Mouse (Mus musculus) forebrain, embryonic 13.5 days (tissue): Measurements from ENCODE around the gene Aldh3a2. TPM values are rescaled to one million over a fixed set of nuclear protein-coding genes. Genes with fewer than 3 reads are reported as not detected.
A peak's percentile ranks its signal among the peaks of the same experiment; 100 is the strongest.

Source experiments
- ATAC-seq: fragments of 200-750 bp; cut with Nextera tagmentation; 2 replicates; pipeline ENCODE4 v1.8.0; 2017
- H3K27ac ChIP-seq: fragments of 300-500 bp; sonication (generic); 2 replicates; pipeline ENCODE4 v1.5.1; 2015; ENCODE audit warnings: inconsistent platforms, mild to moderate bottlenecking, moderate library complexity
- H3K27me3 ChIP-seq: fragments of 300-500 bp; sonication (generic); 2 replicates; pipeline ENCODE4 v1.6.1; 2015; ENCODE audit warnings: mild to moderate bottlenecking, inconsistent platforms
- H3K36me3 ChIP-seq: fragments of 300-500 bp; sonication (generic); 2 replicates; pipeline ENCODE4 v1.6.1; 2015; ENCODE audit warnings: mild to moderate bottlenecking, inconsistent platforms; ENCODE audit not compliant: poor library complexity, severe bottlenecking
- H3K4me1 ChIP-seq: fragments of 300-500 bp; sonication (generic); 2 replicates; pipeline ENCODE4 v1.6.1; 2015; ENCODE audit warnings: inconsistent platforms
- H3K4me2 ChIP-seq: fragments of 300-500 bp; sonication (generic); 2 replicates; pipeline ENCODE4 v1.6.1; 2015; ENCODE audit warnings: inconsistent platforms, mild to moderate bottlenecking, moderate library complexity
- H3K4me3 ChIP-seq: fragments of 300-500 bp; sonication (generic); 2 replicates; pipeline ENCODE4 v1.5.1; 2015; ENCODE audit warnings: mild to moderate bottlenecking, inconsistent platforms
- H3K9ac ChIP-seq: fragments of 300-500 bp; sonication (generic); 2 replicates; pipeline ENCODE4 v1.6.1; 2015; ENCODE audit warnings: mild to moderate bottlenecking, inconsistent platforms
- H3K9me3 ChIP-seq: fragments of 300-500 bp; sonication (generic); replicated peaks from 2 replicates; pipeline ENCODE4 v1.6.1; 2016; ENCODE audit warnings: inconsistent platforms
- WGBS: fragments of 180-500 bp; shearing (Covaris S2); methylation state at CpG from one replicate; pipeline ENCODE4 v1.1.7; 2015; 5-methylcytosine and 5-hydroxymethylcytosine counted together
- polyA plus RNA-seq: library from polyadenylated mRNA; unstranded; fragments of >200 nt; fragmentation: Nextera tagmentation; extraction: Ambion mirVana; gene quantifications from 2 replicates; pipeline ENCODE4 v1.2.1, GENCODE M21; 2015

Gene Aldh3a2
- polyA plus RNA-seq, 1 experiment from 2014 or later: 21.0 TPM

DNA sequence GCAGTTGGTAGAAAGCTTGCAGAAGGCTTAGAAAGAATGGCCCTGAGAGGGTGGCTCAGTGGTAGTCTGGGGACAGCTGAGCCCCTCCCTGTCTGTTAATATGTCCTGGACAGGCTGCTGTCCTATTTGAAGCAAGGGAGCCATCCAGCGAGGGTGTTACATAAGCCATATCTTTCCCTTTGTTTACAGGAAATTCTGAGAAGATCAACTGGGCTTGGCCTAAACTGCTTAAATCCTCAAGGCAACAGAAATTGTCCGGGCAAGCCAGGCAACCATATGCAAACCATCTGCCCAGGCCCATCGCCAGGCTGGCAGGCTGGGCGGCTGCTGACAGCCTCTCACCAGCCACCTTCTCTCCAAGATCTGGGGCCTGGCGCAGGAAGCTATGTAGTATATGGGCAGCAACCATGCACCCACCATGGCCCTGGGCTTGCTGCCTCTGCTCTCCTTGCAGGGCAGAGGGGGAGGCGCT is 41.3 kb downstream of the Aldh3a2 start:
- Histone ChIP-seq H3K4me3 (no peak overlapping the region), H3K36me3 (no peaks in the 10 kb centered on the region), H3K9ac (no peak overlapping the region), H3K4me1 (no peaks in the 10 kb centered on the region), H3K4me2 (no peak overlapping the region), H3K27me3 (no peaks in the 10 kb centered on the region), H3K27ac (peak overlapping the region; percentile 17; the same call in 1 of the 2 replicates), H3K9me3 (no peaks in the 10 kb centered on the region)
- WGBS: 89% methylated on average over 6 of the region's 6 CpGs
- peak; percentile 30; the same call in 1 of the 2 replicates for ATAC-seq

DNA sequence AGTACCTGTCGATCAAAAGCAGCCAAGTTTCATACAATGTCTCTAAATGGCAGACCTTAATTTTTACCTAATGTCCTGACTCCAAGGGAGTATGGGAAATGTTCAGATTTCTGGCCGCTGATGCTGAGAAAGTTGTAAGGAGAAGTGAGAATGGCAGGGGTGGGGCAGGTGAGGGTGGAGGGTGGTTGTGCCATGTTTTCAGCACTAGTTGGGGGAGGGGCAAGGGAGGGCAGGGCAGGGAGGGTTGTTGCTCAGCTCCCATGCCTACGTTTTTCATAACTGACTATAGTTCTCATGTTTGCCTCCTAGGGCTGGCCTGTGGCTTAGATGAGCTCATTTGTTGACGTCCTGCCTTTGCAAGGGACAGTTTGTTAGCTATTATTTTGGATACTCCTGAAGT is 41.8 kb downstream of the Aldh3a2 start:
- Histone ChIP-seq H3K36me3 (no peaks in the 10 kb centered on the region), H3K27me3 (no peaks in the 10 kb centered on the region), H3K4me3 (no peak overlapping the region), H3K27ac (peak overlapping the region; percentile 17; the same call in 1 of the 2 replicates), H3K9ac (no peak overlapping the region), H3K4me2 (no peak overlapping the region), H3K4me1 (no peaks in the 10 kb centered on the region), H3K9me3 (no peaks in the 10 kb centered on the region)
- 83% methylated on average over 4 of the region's 4 CpGs for WGBS
- ATAC-seq: no peak

DNA sequence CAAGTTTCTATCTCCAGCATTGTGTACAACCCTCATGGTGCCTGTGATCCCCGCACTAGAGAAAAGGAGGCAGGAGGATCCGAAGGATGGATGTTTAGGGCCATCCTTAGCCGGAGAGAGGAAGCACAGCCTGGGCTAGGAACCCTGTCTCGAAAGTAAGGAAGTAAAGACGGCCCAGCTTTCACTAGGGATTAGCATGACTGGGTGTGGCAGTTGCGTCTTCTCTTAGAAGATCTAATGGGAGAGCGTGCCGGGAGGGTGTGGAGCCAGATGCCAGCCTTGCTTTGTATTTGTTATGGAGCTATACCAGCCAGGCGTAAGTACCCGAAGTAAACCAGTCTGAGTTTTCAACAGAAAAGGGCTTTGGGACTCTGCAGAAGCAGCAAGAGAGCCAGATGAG is 42.4 kb downstream of the Aldh3a2 start:
- 90% methylated on average over 10 of the region's 10 CpGs for WGBS
- Histone ChIP-seq H3K36me3 (no peaks in the 10 kb centered on the region), H3K4me1 (no peaks in the 10 kb centered on the region), H3K9ac (no peak overlapping the region), H3K27me3 (no peaks in the 10 kb centered on the region), H3K4me3 (no peak overlapping the region), H3K27ac (no peak overlapping the region), H3K4me2 (no peak overlapping the region), H3K9me3 (no peaks in the 10 kb centered on the region)
- ATAC-seq: no peak

DNA sequence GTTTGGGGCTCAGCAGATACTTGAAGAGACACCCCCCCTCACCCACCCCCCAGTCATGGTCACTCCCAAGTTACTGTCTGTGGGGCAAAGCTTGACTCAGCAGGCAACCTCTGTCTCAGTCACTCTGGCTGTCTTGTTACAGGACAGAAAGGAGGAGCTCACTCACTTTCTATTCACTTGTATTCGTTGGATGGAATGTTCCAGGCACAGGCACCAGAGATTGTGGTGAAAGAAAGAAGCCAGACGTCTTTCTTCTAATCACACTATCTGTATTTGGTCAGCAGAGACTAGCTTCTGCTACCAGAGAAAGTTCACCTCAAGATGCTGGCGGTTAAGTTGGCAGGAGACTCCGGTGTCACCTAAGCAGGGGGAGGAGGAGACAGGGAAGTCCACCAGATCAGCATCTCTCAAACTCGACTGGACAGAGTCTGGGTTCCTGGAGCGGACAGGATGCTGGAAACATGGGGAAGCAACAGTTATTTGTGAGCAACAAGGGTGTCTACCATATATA is 43.0 kb downstream of the Aldh3a2 start:
- H3K27ac ChIP-seq: no peak overlapping the region
- H3K4me3 ChIP-seq: no peak overlapping the region
- no peak for ATAC-seq
- 75% methylated on average over 6 of the region's 6 CpGs for WGBS
- no peaks in the 10 kb centered on the region for H3K36me3 ChIP-seq
- H3K4me2 ChIP-seq: no peak overlapping the region
- H3K27me3 ChIP-seq: no peaks in the 10 kb centered on the region
- no peaks in the 10 kb centered on the region for H3K9me3 ChIP-seq
- H3K4me1 ChIP-seq: no peaks in the 10 kb centered on the region
- no peak overlapping the region for H3K9ac ChIP-seq

DNA sequence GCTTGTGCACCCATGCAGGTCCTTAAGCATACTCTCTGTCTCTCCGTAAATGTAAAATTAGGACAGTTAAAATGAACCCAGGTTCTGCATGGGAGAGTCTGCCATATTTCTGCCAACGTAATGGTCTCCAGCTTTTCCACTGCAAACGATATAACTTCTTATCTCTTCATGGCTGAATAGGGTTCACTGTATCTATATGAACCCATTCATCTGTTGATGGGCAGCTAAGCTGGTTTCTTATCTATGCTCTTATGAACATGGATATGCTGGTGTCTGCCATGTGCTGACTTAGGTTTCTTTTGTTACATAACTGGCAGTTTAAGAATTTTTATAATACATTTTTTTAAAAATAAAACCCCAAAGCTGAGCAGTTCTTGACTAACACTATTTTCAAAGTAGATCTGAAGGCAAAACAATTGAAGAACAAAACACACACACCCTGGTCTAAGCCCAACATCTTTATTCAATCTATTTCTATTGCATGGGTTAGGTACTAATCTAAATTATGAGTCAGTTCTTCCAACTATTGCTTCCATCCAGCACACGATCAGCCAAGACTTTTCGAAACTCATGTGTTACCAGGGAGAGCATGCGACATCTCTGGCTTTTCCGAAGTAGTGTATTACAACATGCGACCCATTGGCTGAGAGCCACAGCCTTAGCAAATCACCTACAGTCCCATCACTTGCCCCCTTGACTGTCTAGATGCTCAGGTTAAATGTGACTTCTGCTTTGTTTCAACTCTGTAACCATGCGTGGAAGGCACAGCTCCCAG is 44.1 kb downstream of the Aldh3a2 start:
- no peak for ATAC-seq
- H3K4me1 ChIP-seq: no peaks in the 10 kb centered on the region
- H3K4me3 ChIP-seq: no peak overlapping the region
- no peak overlapping the region for H3K9ac ChIP-seq
- no peaks in the 10 kb centered on the region for H3K27me3 ChIP-seq
- no peak overlapping the region for H3K4me2 ChIP-seq
- H3K36me3 ChIP-seq: no peaks in the 10 kb centered on the region
- no peaks in the 10 kb centered on the region for H3K9me3 ChIP-seq
- WGBS: 94% methylated on average over 9 of the region's 9 CpGs
- H3K27ac ChIP-seq: no peak overlapping the region

DNA sequence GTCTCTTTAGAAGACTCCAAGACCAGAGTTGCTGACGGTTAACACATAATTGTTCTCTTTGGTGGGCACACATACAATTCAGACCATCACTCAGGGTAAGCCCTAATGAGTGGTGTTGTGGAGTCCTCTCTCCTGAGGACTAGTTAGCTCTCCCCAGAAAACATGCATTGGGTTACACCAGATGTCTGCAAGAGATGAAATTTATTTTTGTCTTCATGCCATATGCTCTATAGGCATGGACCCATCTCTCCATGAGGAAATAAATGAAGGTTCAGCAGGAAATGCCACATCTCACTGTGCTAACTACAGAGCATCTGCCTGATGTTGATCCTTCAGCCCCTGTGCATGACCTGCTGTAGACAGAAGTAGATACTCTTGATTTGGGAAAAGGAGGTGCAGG is 45.3 kb downstream of the Aldh3a2 start:
- no peak for ATAC-seq
- Histone ChIP-seq H3K9ac (no peak overlapping the region), H3K4me3 (no peak overlapping the region), H3K9me3 (no peaks in the 10 kb centered on the region), H3K4me1 (no peaks in the 10 kb centered on the region), H3K27me3 (no peaks in the 10 kb centered on the region), H3K4me2 (no peak overlapping the region), H3K36me3 (no peaks in the 10 kb centered on the region), H3K27ac (no peak overlapping the region)
- WGBS: 68% methylated on average over 1 of the region's 1 CpGs

DNA sequence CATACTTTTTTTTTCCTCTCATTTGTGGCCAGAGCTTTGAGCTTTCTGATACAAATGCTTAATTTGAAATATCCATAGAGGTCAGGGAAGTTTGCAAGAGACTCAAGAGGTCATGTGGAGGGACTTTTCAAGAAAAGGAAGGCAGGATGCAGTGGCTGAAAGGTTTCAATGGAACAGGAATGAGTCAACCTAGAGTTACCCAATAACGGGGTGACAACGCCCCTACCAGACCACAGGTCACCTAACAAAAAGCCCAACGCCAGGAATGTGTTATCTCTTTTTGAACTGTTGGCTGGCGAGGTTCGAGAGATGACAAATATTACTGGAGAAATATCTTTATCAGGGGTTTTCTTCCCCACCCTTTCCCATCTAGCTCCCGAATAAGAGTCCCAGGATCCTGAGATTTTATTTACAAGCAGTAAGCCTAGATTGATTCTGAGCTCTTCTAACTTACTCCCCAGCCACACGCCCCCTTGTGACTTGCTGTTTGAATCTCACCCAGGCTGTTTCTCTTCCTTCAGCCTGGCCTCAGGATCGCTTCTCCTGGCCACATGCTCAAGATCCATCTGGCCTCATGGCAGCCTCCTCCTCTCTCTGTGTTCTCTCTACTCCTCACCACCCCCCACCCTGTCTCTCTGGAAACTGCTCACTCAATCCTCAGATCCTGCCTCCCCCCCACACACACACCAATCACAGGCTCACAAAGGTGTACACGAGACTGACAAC is 46.9 kb downstream of the Aldh3a2 start:
- Histone ChIP-seq H3K9me3 (no peaks in the 10 kb centered on the region), H3K4me2 (no peak overlapping the region), H3K9ac (no peak overlapping the region), H3K4me3 (no peak overlapping the region), H3K4me1 (no peaks in the 10 kb centered on the region), H3K27me3 (no peaks in the 10 kb centered on the region), H3K36me3 (no peaks in the 10 kb centered on the region), H3K27ac (no peak overlapping the region)
- 72% methylated on average over 9 of the region's 9 CpGs for WGBS
- ATAC-seq: no peak

DNA sequence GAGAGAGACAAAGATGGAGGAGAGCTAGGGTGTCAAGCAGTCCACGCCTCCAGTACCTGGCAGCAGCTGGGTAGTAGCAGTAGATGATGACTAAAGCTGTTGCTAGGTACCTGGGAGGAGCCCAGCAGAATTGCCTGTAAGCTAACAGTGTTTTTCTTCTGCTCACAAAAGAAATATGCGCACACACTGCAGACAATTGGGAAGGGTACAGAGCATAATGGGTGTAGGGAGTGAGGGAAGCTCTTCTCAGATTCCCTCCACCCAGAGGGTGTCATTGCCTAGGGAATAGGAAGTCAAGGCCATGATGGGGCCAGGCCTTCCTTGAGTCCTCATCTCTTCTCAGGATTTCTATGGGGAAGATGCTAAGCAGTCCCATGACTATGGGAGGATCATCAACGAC is 51.3 kb downstream of the Aldh3a2 start:
- no peaks in the 10 kb centered on the region for H3K9me3 ChIP-seq
- H3K27me3 ChIP-seq: 0 out of 2 replicates have a peak, but pooled peaks cover 10% of the 10 kb centered on the region
- ATAC-seq: no peak
- H3K9ac ChIP-seq: no peak overlapping the region
- WGBS: 93% methylated on average over 3 of the region's 3 CpGs
- H3K4me1 ChIP-seq: no peaks in the 10 kb centered on the region
- H3K4me3 ChIP-seq: no peak overlapping the region
- no peak overlapping the region for H3K27ac ChIP-seq
- H3K36me3 ChIP-seq: no peaks in the 10 kb centered on the region
- no peak overlapping the region for H3K4me2 ChIP-seq

DNA sequence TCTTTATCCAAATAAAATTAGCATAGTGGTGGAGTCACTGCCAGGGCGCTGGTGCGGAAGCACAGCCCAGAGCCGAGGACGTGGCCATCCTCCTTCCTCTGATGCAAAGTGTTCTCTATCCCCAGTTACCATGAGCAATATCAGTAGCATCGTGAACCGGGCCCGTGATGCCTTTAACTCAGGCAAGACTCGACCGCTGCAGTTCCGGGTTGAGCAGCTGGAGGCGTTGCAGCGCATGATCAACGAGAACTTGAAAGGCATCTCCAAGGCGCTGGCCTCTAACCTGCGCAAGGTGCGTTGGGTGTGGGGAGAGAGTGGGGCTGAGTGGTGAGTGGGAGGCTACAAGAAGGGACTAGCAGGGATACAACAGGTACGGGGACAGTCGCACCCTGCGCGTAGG is 55.2 kb downstream of the Aldh3a2 start:
- no peaks in the 10 kb centered on the region for H3K36me3 ChIP-seq
- no peak overlapping the region for H3K27ac ChIP-seq
- no peaks in the 10 kb centered on the region for H3K9me3 ChIP-seq
- H3K4me3 ChIP-seq: no peak overlapping the region
- H3K4me1 ChIP-seq: no peaks in the 10 kb centered on the region
- no peak for ATAC-seq
- H3K4me2 ChIP-seq: no peak overlapping the region
- WGBS: 41% methylated on average over 20 of the region's 20 CpGs
- 0 out of 2 replicates have a peak, but pooled peaks cover 10% of the 10 kb centered on the region for H3K27me3 ChIP-seq
- H3K9ac ChIP-seq: no peak overlapping the region

DNA sequence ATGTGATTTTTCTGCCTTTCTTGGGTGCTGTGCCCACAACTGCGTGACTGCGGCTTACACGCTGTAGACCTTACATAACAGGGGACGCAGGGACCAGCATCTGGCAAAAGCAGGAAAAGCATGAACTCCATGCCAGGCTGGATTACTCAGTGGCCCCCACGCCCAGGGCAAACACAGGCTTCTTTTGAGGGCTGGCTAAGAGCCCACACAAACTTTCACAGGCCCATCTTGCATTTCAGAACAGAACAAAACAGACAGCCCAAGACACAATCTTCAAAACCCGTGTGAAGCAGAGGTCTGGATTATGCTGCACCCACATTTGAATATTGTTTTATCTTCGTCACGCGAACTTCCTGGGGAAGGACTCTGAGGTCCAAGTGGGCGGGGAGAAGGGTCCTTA is 58.9 kb downstream of the Aldh3a2 start:
- 82% methylated on average over 10 of the region's 10 CpGs for WGBS
- H3K4me3 ChIP-seq: no peak overlapping the region
- no peak overlapping the region for H3K27ac ChIP-seq
- H3K4me2 ChIP-seq: no peak overlapping the region
- no peaks in the 10 kb centered on the region for H3K4me1 ChIP-seq
- no peaks in the 10 kb centered on the region for H3K36me3 ChIP-seq
- ATAC-seq: no peak
- 0 out of 2 replicates have a peak, but pooled peaks cover 10% of the 10 kb centered on the region for H3K27me3 ChIP-seq
- H3K9ac ChIP-seq: no peak overlapping the region
- no peaks in the 10 kb centered on the region for H3K9me3 ChIP-seq

DNA sequence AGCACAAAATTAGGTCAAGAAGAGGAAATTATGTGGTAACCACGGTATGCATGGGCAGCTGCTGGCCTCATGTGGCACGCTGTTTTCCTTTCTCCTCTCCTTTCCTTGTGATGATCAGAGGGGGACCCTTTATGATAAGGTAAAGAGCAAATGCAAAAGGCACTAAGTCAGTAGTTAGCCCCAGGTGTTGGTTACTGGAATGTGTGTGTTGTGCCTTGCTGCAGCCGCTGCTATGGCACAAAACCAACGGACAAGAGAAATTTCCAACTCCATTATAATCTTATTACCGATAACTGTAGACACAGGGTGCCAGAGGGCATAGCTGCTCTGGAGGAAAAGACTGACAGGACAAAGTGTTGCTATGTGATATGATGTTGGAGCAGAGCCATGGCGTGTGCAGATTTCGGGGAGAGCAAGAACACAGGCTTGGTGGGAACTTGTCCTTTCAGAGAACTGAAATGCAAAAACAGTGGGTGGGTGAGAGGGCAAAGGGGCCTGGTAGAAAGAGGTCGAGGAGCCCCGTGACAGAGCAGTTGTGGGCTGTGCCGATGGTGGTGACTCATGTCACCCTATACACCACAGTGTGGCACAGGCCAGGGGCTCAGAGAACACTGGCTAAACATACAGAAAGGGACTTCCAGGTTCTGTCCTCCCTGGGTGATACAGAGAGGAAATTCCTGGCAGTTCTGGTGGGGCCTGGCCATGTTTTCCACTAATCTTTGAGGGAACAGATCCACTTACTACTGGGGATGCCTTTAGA is 59.6 kb downstream of the Aldh3a2 start, which contains the start of gene Aldh3a1:
Gene Aldh3a1 (plus strand): TSS at position 51 of the 760 bp plus-strand sequence.
- no peak within 1 kb of the TSS for H3K4me2 ChIP-seq
- no peak within 1 kb of the TSS for H3K4me3 ChIP-seq
- H3K27me3 ChIP-seq: 0 out of 2 replicates have a peak, but pooled peaks cover 10% of the 10 kb centered on the region
- no peak within 1 kb of the TSS for H3K9ac ChIP-seq
- no peaks in the 10 kb centered on the region for H3K36me3 ChIP-seq
- H3K4me1 ChIP-seq: no peaks in the 10 kb centered on the region
- no peak within 1 kb of the TSS for H3K27ac ChIP-seq
- H3K9me3 ChIP-seq: no peaks in the 10 kb centered on the region
- no peak for ATAC-seq
- 77% methylated on average over 10 of the region's 10 CpGs for WGBS
